Mouse (Mus musculus) retina, embryonic 14.5 days (tissue): ENCODE results near the gene Btbd11.

Source experiments
- DNase-seq: peaks from one replicate; pipeline ENCODE4 v3.0.0-alpha.2; 2015; ENCODE audit warnings: low spot score

Gene Btbd11

GRCm38 (mm10) chr10:85475642-85476345 is 89.2 kb downstream of the Btbd11 start:
- no peak for DNase-seq

- no peak for DNase-seq
These were observed 93.5 kb downstream of the Btbd11 start for GRCm38 (mm10) chr10:85479959-85480625.

- no peak for DNase-seq
These were observed 94.5 kb downstream of the Btbd11 start for GRCm38 (mm10) chr10:85481106-85481505.

- DNase-seq: peak; percentile 22
These were observed 95.5 kb downstream of the Btbd11 start for GRCm38 (mm10) chr10:85482064-85482473.

GRCm38 (mm10) chr10:85482480-85482879 is 95.9 kb downstream of the Btbd11 start:
- DNase-seq: no peak

- DNase-seq: no peak
These were observed 99.8 kb downstream of the Btbd11 start for GRCm38 (mm10) chr10:85486456-85486855.

- DNase-seq: no peak
These were observed 106.0 kb downstream of the Btbd11 start for GRCm38 (mm10) chr10:85492583-85492982.

- no peak for DNase-seq
These were observed 109.7 kb downstream of the Btbd11 start for GRCm38 (mm10) chr10:85496358-85496757.

GRCm38 (mm10) chr10:85496981-85497380 is 110.4 kb downstream of the Btbd11 start:
- no peak for DNase-seq

- no peak for DNase-seq
These were observed 111.3 kb downstream of the Btbd11 start for GRCm38 (mm10) chr10:85497931-85498330.

GRCm38 (mm10) chr10:85500573-85501155 is 114.0 kb downstream of the Btbd11 start:
- DNase-seq: no peak

GRCm38 (mm10) chr10:85501966-85502566 is 115.5 kb downstream of the Btbd11 start:
- DNase-seq: no peak

- no peak for DNase-seq
These were observed 116.0 kb downstream of the Btbd11 start for GRCm38 (mm10) chr10:85502656-85503055.

- no peak for DNase-seq
These were observed 116.8 kb downstream of the Btbd11 start for GRCm38 (mm10) chr10:85503453-85503852.

- no peak for DNase-seq
These were observed 120.8 kb downstream of the Btbd11 start for GRCm38 (mm10) chr10:85507270-85508050.

GRCm38 (mm10) chr10:85508193-85508794 is 121.7 kb downstream of the Btbd11 start:
- DNase-seq: no peak

- no peak for DNase-seq
These were observed 122.4 kb downstream of the Btbd11 start for GRCm38 (mm10) chr10:85509000-85509399.

- no peak for DNase-seq
These were observed 123.7 kb downstream of the Btbd11 start for GRCm38 (mm10) chr10:85510329-85510728.

- no peak for DNase-seq
These were observed 126.2 kb downstream of the Btbd11 start for GRCm38 (mm10) chr10:85512808-85513207.

GRCm38 (mm10) chr10:85517223-85518110 is 130.9 kb downstream of the Btbd11 start:
- DNase-seq: no peak

GRCm38 (mm10) chr10:85518111-85518409 is 131.4 kb downstream of the Btbd11 start:
- DNase-seq: no peak
